Mouse (Mus musculus) layer of hippocampus, adult 2 months (tissue): ENCODE data around the gene Olfr161. TPM values are rescaled to one million over a fixed set of nuclear protein-coding genes. Genes with fewer than 3 reads are reported as not detected.
"Not testable (repeated sequence)": the region's sequence is repeated elsewhere in the genome, so short reads cannot be mapped to it uniquely, and the experiment has no call there.

Experiments
- DNase-seq, 2 experiments: peaks; one replicate each; pipeline ENCODE4 v3.0.0; 2022; ENCODE audit warnings: low spot score in 2 of 2
- H3K27ac ChIP-seq: fragments of 200-600 bp; 2 replicates; pipeline ENCODE4 v1.8.1; 2022
- H3K4me3 ChIP-seq: fragments of 200-600 bp; 2 replicates; pipeline ENCODE4 v1.8.1; 2022; ENCODE audit warnings: mild to moderate bottlenecking
- CTCF ChIP-seq: fragments of 200-600 bp; conservative IDR thresholded peaks from 2 replicates; pipeline ENCODE4 v1.8.1; 2022; ENCODE audit warnings: antibody characterized with exemption, mild to moderate bottlenecking, moderate library complexity
- long read RNA-seq, 2 experiments: library from polyadenylated mRNA; stranded (forward); transcript quantifications; one replicate each; pipeline ENCODE4 v2.0.0; 2021; ENCODE audit warnings: borderline mapping rate in 2 of 2
- total RNA-seq, 2 experiments: library from RNA; stranded (reverse); gene quantifications; 2 replicates each; pipeline ENCODE4 v1.2.3; 2021

Olfr161 gene
- total RNA-seq = not detected
- long read RNA-seq, experiment 1 = 0 reads
- long read RNA-seq, experiment 2 = 0 reads

- DNase-seq = no peak
- TF ChIP-seq CTCF = no peak
- Histone ChIP-seq H3K27ac (no peak within 1 kb of the TSS), H3K4me3 (no peak within 1 kb of the TSS)
Measured at GRCm38 (mm10) chr16:3590691-3591090, at the start of gene Olfr161. Gene Olfr161 (plus strand): TSS chr16:3591042.

GRCm38 (mm10) chr16:3563553-3563952 lies 27.3 kb upstream of the Olfr161 start:
- no peak for TF ChIP-seq CTCF
- DNase-seq = no peak
- Histone ChIP-seq H3K4me3 (no peak overlapping the region), H3K27ac (no peak overlapping the region)

- H3K27ac ChIP-seq, H3K4me3 ChIP-seq, DNase-seq: not testable (repeated sequence)
Measured at GRCm38 (mm10) chr16:3577658-3578057, 13.2 kb upstream of the Olfr161 start.

GRCm38 (mm10) chr16:3578227-3578848 lies 12.5 kb upstream of the Olfr161 start:
- not testable (repeated sequence) for H3K27ac ChIP-seq, DNase-seq, H3K4me3 ChIP-seq

GRCm38 (mm10) chr16:3631376-3631775 lies 40.5 kb downstream of the Olfr161 start:
- DNase-seq, H3K4me3 ChIP-seq, H3K27ac ChIP-seq: not testable (repeated sequence)

GRCm38 (mm10) chr16:3632572-3633361 lies 41.9 kb downstream of the Olfr161 start:
- not testable (repeated sequence) for DNase-seq, H3K27ac ChIP-seq, H3K4me3 ChIP-seq
- TF ChIP-seq CTCF = 0 out of 2 replicates have a peak, but pooled peaks have one; percentile 13

Other genes with a start within 250 kb of the Olfr161 start
- not detected for gene Mefv, start 127.1 kb downstream of the Olfr161 start, total RNA-seq
- gene Zfp263, start 153.1 kb downstream of the Olfr161 start, total RNA-seq = 10 to 100 TPM; 20.1 to 20.9 TPM
- gene Olfr15, start 239.8 kb downstream of the Olfr161 start, total RNA-seq = not detected